Comparison of ENCODE assay signal across 20 mouse cellular contexts in the genomic region with DNA sequence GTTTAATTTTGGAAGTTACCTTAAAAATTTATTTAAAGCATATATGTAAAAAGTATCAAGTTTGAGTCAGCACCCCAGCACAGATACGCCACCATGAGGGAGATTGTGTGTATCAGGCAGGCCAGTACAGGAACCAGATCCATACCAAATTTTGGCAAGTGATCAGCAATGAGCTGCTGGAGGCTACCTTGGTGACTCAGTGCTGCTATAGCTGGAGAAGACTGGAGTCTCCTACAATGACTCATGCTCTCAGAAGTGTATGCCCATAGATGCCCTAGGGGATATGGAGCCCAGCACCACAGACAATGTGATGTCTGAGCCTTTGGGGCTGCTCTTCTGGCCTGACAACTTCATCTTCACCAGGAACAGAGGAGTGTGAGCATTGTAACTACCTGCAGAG.
"Had no signal": no experiment of that assay in that cellular context is flagged by ENCODE, and none has a peak within 500 bp of the region (broad histone marks: within the 10 kb centered on the region; RNA-seq: fewer than 3 reads in every experiment).

No protein-coding gene starts in this region.

- ATAC-seq: liver, embryonic 12.5 days had no signal

- H3K9ac ChIP-seq: kidney, embryonic 15.5 days; limb, embryonic 13.5 days; liver, embryonic 12.5 days; liver, embryonic 15.5 days; neural tube, embryonic 12.5 days; neural tube, embryonic 15.5 days; stomach, embryonic 15.5 days had no signal

- H3K36me3 ChIP-seq: liver, embryonic 12.5 days; liver, embryonic 15.5 days; stomach, embryonic 15.5 days had no signal

- H3K27me3 ChIP-seq: kidney, embryonic 15.5 days; limb, embryonic 13.5 days; liver, embryonic 12.5 days; liver, embryonic 15.5 days; neural tube, embryonic 12.5 days; neural tube, embryonic 15.5 days; stomach, embryonic 15.5 days had no signal

- H3K4me1 ChIP-seq: kidney, embryonic 15.5 days; limb, embryonic 10.5 days; limb, embryonic 13.5 days; liver, embryonic 12.5 days; liver, embryonic 15.5 days; neural tube, embryonic 12.5 days; neural tube, embryonic 15.5 days; stomach, embryonic 15.5 days had no signal

- H3K4me2 ChIP-seq: kidney, embryonic 15.5 days; limb, embryonic 13.5 days; liver, embryonic 12.5 days; liver, embryonic 15.5 days; midbrain, embryonic 11.5 days; neural tube, embryonic 12.5 days; neural tube, embryonic 15.5 days; stomach, embryonic 15.5 days had no signal

- H3K9me3 ChIP-seq: kidney, embryonic 15.5 days; limb, embryonic 10.5 days; limb, embryonic 13.5 days; liver, embryonic 12.5 days; liver, embryonic 15.5 days; neural tube, embryonic 12.5 days; neural tube, embryonic 15.5 days; stomach, embryonic 15.5 days had no signal

- H3K27ac ChIP-seq: kidney, embryonic 15.5 days; limb, embryonic 10.5 days; limb, embryonic 13.5 days; liver, embryonic 12.5 days; liver, embryonic 15.5 days; neural tube, embryonic 12.5 days; neural tube, embryonic 15.5 days; stomach, embryonic 15.5 days had no signal

- H3K4me3 ChIP-seq: kidney, embryonic 15.5 days; limb, embryonic 10.5 days; limb, embryonic 13.5 days; liver, embryonic 12.5 days; liver, embryonic 15.5 days; neural tube, embryonic 12.5 days; neural tube, embryonic 15.5 days; stomach, embryonic 15.5 days had no signal

- DNase-seq: kidney, postnatal 10 days; kidney, postnatal 36 days; liver; lung, adult 2 months; lung, postnatal 14 days; lung, postnatal 4 days; midbrain, embryonic 14.5 days; retina, postnatal 1 day; right cerebral cortex, postnatal 25 days; spleen, adult 18-20 months; thymus, postnatal 25 days had no signal
